23 mouse cellular contexts compared by ENCODE assay signal in genomic region chr1:71757236-71757635, GRCm38 (mm10).
DNase-seq lines count a peak whose midpoint lies in the region; ATAC-seq and TF ChIP-seq lines count a peak whose summit lies in the region.
"Had no signal": no experiment of that assay in that cellular context is flagged by ENCODE, and none has a peak within 500 bp of the region (broad histone marks: within the 10 kb centered on the region; RNA-seq: fewer than 3 reads in every experiment).

No protein-coding gene starts in this region.

- H3K36me3 ChIP-seq in forebrain, embryonic 14.5 days (ENCODE audit: control insufficient read depth, insufficient read depth, low read length): no peaks in the 10 kb centered on the region
- no peaks in the 10 kb centered on the region for H3K36me3 ChIP-seq in forebrain, embryonic 15.5 days
- H3K36me3 ChIP-seq in hindbrain, embryonic 12.5 days: no peaks in the 10 kb centered on the region
- H3K36me3 ChIP-seq in hindbrain, embryonic 16.5 days (ENCODE audit: control insufficient read depth, insufficient read depth, low read length): no peaks in the 10 kb centered on the region
- H3K36me3 ChIP-seq in midbrain, postnatal 0 days (ENCODE audit: insufficient read depth, low read length): no peaks in the 10 kb centered on the region
- H3K36me3 ChIP-seq in midbrain, embryonic 10.5 days: no peaks in the 10 kb centered on the region
- H3K36me3 ChIP-seq: embryonic facial prominence, embryonic 12.5 days; hindbrain, embryonic 15.5 days had no signal

- 46% methylated on average over 5 of the region's 5 CpGs for WGBS in forebrain, embryonic 14.5 days
- WGBS in forebrain, embryonic 15.5 days: 39% methylated on average over 5 of the region's 5 CpGs
- WGBS in hindbrain, embryonic 12.5 days: 45% methylated on average over 5 of the region's 5 CpGs
- WGBS in hindbrain, embryonic 16.5 days: 30% methylated on average over 5 of the region's 5 CpGs
- WGBS in midbrain, postnatal 0 days: 32% methylated on average over 5 of the region's 5 CpGs
- WGBS in midbrain, embryonic 10.5 days: 83% methylated on average over 5 of the region's 5 CpGs

- ATAC-seq in forebrain, embryonic 14.5 days: peak; percentile 34; the same call in 1 of the 2 replicates
- ATAC-seq in forebrain, embryonic 15.5 days (replicated peaks): no peak; the same call in 1 of the 2 replicates
- ATAC-seq in hindbrain, embryonic 12.5 days (ENCODE audit: low FRiP score): peak; percentile 58; the same call in 1 of the 2 replicates
- no peak for ATAC-seq in hindbrain, embryonic 16.5 days
- ATAC-seq in midbrain, postnatal 0 days (ENCODE audit: low FRiP score): no peak
- ATAC-seq: CD4-positive, CD25-positive, alpha-beta regulatory T cell, adult 4 months; inflammation-experienced regulatory T-cells, adult 6 months; intestine, postnatal 0 days had no signal

- H3K4me1 ChIP-seq in forebrain, embryonic 14.5 days (ENCODE audit: control insufficient read depth, insufficient read depth, low read length): no peaks in the 10 kb centered on the region
- H3K4me1 ChIP-seq in forebrain, embryonic 15.5 days: no peaks in the 10 kb centered on the region
- H3K4me1 ChIP-seq in hindbrain, embryonic 12.5 days: peaks cover 2% of the 10 kb centered on the region; the same call in 1 of the 2 replicates
- no peaks in the 10 kb centered on the region for H3K4me1 ChIP-seq in hindbrain, embryonic 16.5 days (ENCODE audit: control insufficient read depth, insufficient read depth, low read depth, low read length)
- no peaks in the 10 kb centered on the region for H3K4me1 ChIP-seq in midbrain, postnatal 0 days (ENCODE audit: insufficient read depth, low read length)
- peaks cover 3% of the 10 kb centered on the region; the same call in 1 of the 2 replicates for H3K4me1 ChIP-seq in midbrain, embryonic 10.5 days
- H3K4me1 ChIP-seq: embryonic facial prominence, embryonic 12.5 days; hindbrain, embryonic 15.5 days had no signal

- TF ChIP-seq CTCF in midbrain, postnatal 0 days (IDR thresholded peaks at IDR 0.05): no peak

- H3K9ac ChIP-seq in forebrain, embryonic 14.5 days (ENCODE audit: low read length): no peak overlapping the region
- no peak overlapping the region for H3K9ac ChIP-seq in forebrain, embryonic 15.5 days (replicated peaks)
- H3K9ac ChIP-seq in hindbrain, embryonic 12.5 days: no peak overlapping the region
- no peak overlapping the region for H3K9ac ChIP-seq in hindbrain, embryonic 16.5 days (ENCODE audit: low read depth, low read length)
- H3K9ac ChIP-seq in midbrain, postnatal 0 days (replicated peaks; ENCODE audit: low read length, poor library complexity, severe bottlenecking): no peak overlapping the region
- H3K9ac ChIP-seq: embryonic facial prominence, embryonic 12.5 days; hindbrain, embryonic 15.5 days had no signal

- H3K4me3 ChIP-seq in forebrain, embryonic 14.5 days (ENCODE audit: low read depth, low read length): no peak overlapping the region
- H3K4me3 ChIP-seq in forebrain, embryonic 15.5 days: no peak overlapping the region
- no peak overlapping the region for H3K4me3 ChIP-seq in hindbrain, embryonic 12.5 days
- H3K4me3 ChIP-seq in hindbrain, embryonic 16.5 days (ENCODE audit: low read length): no peak overlapping the region
- H3K4me3 ChIP-seq in midbrain, postnatal 0 days (ENCODE audit: low read depth, low read length): no peak overlapping the region
- H3K4me3 ChIP-seq in midbrain, embryonic 10.5 days: no peak overlapping the region
- H3K4me3 ChIP-seq: embryonic facial prominence, embryonic 12.5 days; hindbrain, embryonic 15.5 days had no signal

- no peaks in the 10 kb centered on the region for H3K9me3 ChIP-seq in forebrain, embryonic 14.5 days (replicated peaks; ENCODE audit: control insufficient read depth, low read length)
- H3K9me3 ChIP-seq in forebrain, embryonic 15.5 days: no peaks in the 10 kb centered on the region
- no peaks in the 10 kb centered on the region for H3K9me3 ChIP-seq in hindbrain, embryonic 12.5 days (replicated peaks)
- H3K9me3 ChIP-seq in hindbrain, embryonic 16.5 days (ENCODE audit: control insufficient read depth, low read length): peaks cover 6% of the 10 kb centered on the region
- H3K9me3 ChIP-seq in midbrain, postnatal 0 days (ENCODE audit: low read length): 0 out of 2 replicates have a peak, but pooled peaks cover 3% of the 10 kb centered on the region
- no peaks in the 10 kb centered on the region; the same call in 1 of the 2 replicates for H3K9me3 ChIP-seq in midbrain, embryonic 10.5 days (replicated peaks)
- H3K9me3 ChIP-seq: embryonic facial prominence, embryonic 12.5 days; hindbrain, embryonic 15.5 days had no signal

- no peak overlapping the region for H3K4me2 ChIP-seq in forebrain, embryonic 14.5 days (ENCODE audit: low read length)
- H3K4me2 ChIP-seq in forebrain, embryonic 15.5 days (replicated peaks): no peak overlapping the region
- no peak overlapping the region for H3K4me2 ChIP-seq in hindbrain, embryonic 12.5 days (replicated peaks)
- no peak overlapping the region for H3K4me2 ChIP-seq in hindbrain, embryonic 16.5 days (ENCODE audit: low read length)
- no peak overlapping the region for H3K4me2 ChIP-seq in midbrain, postnatal 0 days (ENCODE audit: low read depth, low read length, poor library complexity, severe bottlenecking)
- H3K4me2 ChIP-seq: embryonic facial prominence, embryonic 12.5 days; hindbrain, embryonic 15.5 days had no signal

- peak; percentile 16 for DNase-seq in embryo, embryonic 10.5 days (ENCODE audit: low spot score)
- no peak for DNase-seq in embryo, embryonic 10 days (ENCODE audit: low spot score)
- peak; percentile 23 for DNase-seq in forebrain, embryonic 14.5 days (ENCODE audit: low spot score)
- peak; percentile 7 for DNase-seq in midbrain, postnatal 0 days (ENCODE audit: low spot score)
- DNase-seq in midbrain, embryonic 10.5 days (ENCODE audit: low spot score): no peak
- DNase-seq: adrenal gland, postnatal 10 days; B cell, adult 2 months; cerebellum, adult 18-20 months; cerebellum, adult 9-11 months; cerebellum, postnatal 36 days; embryo, embryonic 11 days; gastrocnemius, postnatal 14 days; heart, postnatal 10 days; heart, postnatal 4 days; kidney, adult 8-10 months had no signal

- H3K27me3 ChIP-seq in forebrain, embryonic 14.5 days (replicated peaks; ENCODE audit: control insufficient read depth, insufficient read depth, low read length): no peaks in the 10 kb centered on the region
- H3K27me3 ChIP-seq in forebrain, embryonic 15.5 days: no peaks in the 10 kb centered on the region
- H3K27me3 ChIP-seq in hindbrain, embryonic 12.5 days: no peaks in the 10 kb centered on the region
- no peaks in the 10 kb centered on the region for H3K27me3 ChIP-seq in hindbrain, embryonic 16.5 days (replicated peaks; ENCODE audit: control insufficient read depth, insufficient read depth, low read length)
- no peaks in the 10 kb centered on the region for H3K27me3 ChIP-seq in midbrain, postnatal 0 days (ENCODE audit: insufficient read depth, low read length)
- no peaks in the 10 kb centered on the region for H3K27me3 ChIP-seq in midbrain, embryonic 10.5 days (ENCODE audit: low read depth, poor library complexity, severe bottlenecking)
- H3K27me3 ChIP-seq: embryonic facial prominence, embryonic 12.5 days; hindbrain, embryonic 15.5 days had no signal

- no peak overlapping the region for H3K27ac ChIP-seq in forebrain, embryonic 14.5 days (ENCODE audit: low read depth, low read length)
- H3K27ac ChIP-seq in forebrain, embryonic 15.5 days (replicated peaks): no peak overlapping the region
- no peak overlapping the region for H3K27ac ChIP-seq in hindbrain, embryonic 12.5 days
- H3K27ac ChIP-seq in hindbrain, embryonic 16.5 days (ENCODE audit: low read depth, low read length): no peak overlapping the region
- H3K27ac ChIP-seq in midbrain, postnatal 0 days (ENCODE audit: low read depth, low read length): no peak overlapping the region
- H3K27ac ChIP-seq in midbrain, embryonic 10.5 days (replicated peaks): no peak overlapping the region
- H3K27ac ChIP-seq: embryonic facial prominence, embryonic 12.5 days; hindbrain, embryonic 15.5 days had no signal

Comparison
In these comparisons a context has a peak if more than half of its experiments do, and no peak if none do; other contexts are left out.
1. DNase-seq: peak in embryo, embryonic 10.5 days (single experiment), forebrain, embryonic 14.5 days (single experiment) and midbrain, postnatal 0 days (single experiment); none in embryo, embryonic 10 days (single experiment) and midbrain, embryonic 10.5 days (single experiment).
2. ATAC-seq: peak in forebrain, embryonic 14.5 days (single experiment) and hindbrain, embryonic 12.5 days (single experiment); none in forebrain, embryonic 15.5 days (single experiment), hindbrain, embryonic 16.5 days (single experiment) and midbrain, postnatal 0 days (single experiment).